Mouse (Mus musculus): ENCODE measurements around the gene Fam219a. TPM values are rescaled to one million over a fixed set of nuclear protein-coding genes. Genes with fewer than 3 reads are reported as not detected.

Fam219a gene
- polyA plus RNA-seq, 1 experiment from 2014 or later = 1.0 TPM

GRCm38 (mm10) chr4:41506156-41506555 lies 63.2 kb downstream of the Fam219a start:
- ATAC-seq (no peak), DNase-seq (peak; percentile 71)
- TF ChIP-seq EP300 (IDR thresholded peaks at IDR 0.05; ENCODE audit: low read depth) (no peak), CTCF (IDR thresholded peaks at IDR 0.05; ENCODE audit: low read depth) (peak; percentile 73)
- Histone ChIP-seq H3K4me1 (ENCODE audit: insufficient read depth) (peaks cover 30% of the 10 kb centered on the region), H3K27ac (ENCODE audit: low read depth) (no peak overlapping the region), H3K4me2 (ENCODE audit: low read depth, low read length) (peak overlapping the region; percentile 87), H3K27me3 (ENCODE audit: insufficient read depth, low read length) (peaks cover 34% of the 10 kb centered on the region), H3K9me3 (ENCODE audit: low read length) (no peaks in the 10 kb centered on the region), H3K36me3 (replicated peaks; ENCODE audit: insufficient read depth, low read length) (no peaks in the 10 kb centered on the region), H3K4me3 (ENCODE audit: low read depth, low read length) (peak overlapping the region; percentile 48), H3K9ac (replicated peaks) (no peak overlapping the region)
- WGBS (ENCODE audit: insufficient replicate concordance) = 13% methylated on average over 13 of the region's 13 CpGs

- peaks cover 30% of the 10 kb centered on the region for H3K4me1 ChIP-seq (ENCODE audit: insufficient read depth)
- no peak for DNase-seq
- H3K36me3 ChIP-seq (replicated peaks; ENCODE audit: insufficient read depth, low read length) = no peaks in the 10 kb centered on the region
- no peaks in the 10 kb centered on the region for H3K9me3 ChIP-seq (ENCODE audit: low read length)
- peaks cover 42% of the 10 kb centered on the region for H3K27me3 ChIP-seq (ENCODE audit: insufficient read depth, low read length)
- H3K27ac ChIP-seq (ENCODE audit: low read depth) = no peak overlapping the region
- no peak overlapping the region for H3K4me3 ChIP-seq (ENCODE audit: low read depth, low read length)
- WGBS (ENCODE audit: insufficient replicate concordance) = 54% methylated on average over 11 of the region's 11 CpGs
- no peak overlapping the region for H3K4me2 ChIP-seq (ENCODE audit: low read depth, low read length)
- TF ChIP-seq EP300 (IDR thresholded peaks at IDR 0.05; ENCODE audit: low read depth) (no peak), CTCF (IDR thresholded peaks at IDR 0.05; ENCODE audit: low read depth) (peak; percentile 59)
- H3K9ac ChIP-seq (replicated peaks) = no peak overlapping the region
- ATAC-seq = no peak
These were observed 64.2 kb downstream of the Fam219a start for GRCm38 (mm10) chr4:41505131-41505551.

DNA sequence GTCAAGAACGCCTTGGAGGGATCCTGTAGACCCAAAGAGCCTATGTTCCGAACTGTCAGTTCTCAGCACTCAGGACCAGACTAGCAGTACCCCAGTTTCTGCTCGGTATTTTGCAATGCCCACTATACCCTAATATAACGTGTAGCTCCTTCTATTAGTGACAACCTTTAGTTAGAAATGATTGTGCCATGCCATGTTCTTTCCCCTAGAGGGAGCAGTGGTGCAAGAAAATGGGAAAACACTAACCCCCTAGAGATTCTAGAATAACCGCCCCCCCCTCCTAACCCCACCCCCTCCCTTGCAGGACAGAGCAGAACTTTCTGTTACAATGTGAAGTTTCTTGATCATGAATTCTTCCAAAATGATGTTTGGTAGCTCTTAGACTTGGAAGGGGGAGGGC lies 65.0 kb downstream of the Fam219a start:
- H3K9me3 ChIP-seq (ENCODE audit: low read length) = no peaks in the 10 kb centered on the region
- H3K4me1 ChIP-seq (ENCODE audit: insufficient read depth) = peaks cover 30% of the 10 kb centered on the region
- no peak overlapping the region for H3K9ac ChIP-seq (replicated peaks)
- 73% methylated on average over 5 of the region's 5 CpGs for WGBS (ENCODE audit: insufficient replicate concordance)
- peak; percentile 35 for TF ChIP-seq CTCF (IDR thresholded peaks at IDR 0.05; ENCODE audit: low read depth)
- no peak for TF ChIP-seq EP300 (IDR thresholded peaks at IDR 0.05; ENCODE audit: low read depth)
- ATAC-seq (no peak), DNase-seq (no peak)
- H3K4me2 ChIP-seq (ENCODE audit: low read depth, low read length) = no peak overlapping the region
- H3K27me3 ChIP-seq (ENCODE audit: insufficient read depth, low read length) = peaks cover 49% of the 10 kb centered on the region
- no peaks in the 10 kb centered on the region for H3K36me3 ChIP-seq (replicated peaks; ENCODE audit: insufficient read depth, low read length)
- no peak overlapping the region for H3K27ac ChIP-seq (ENCODE audit: low read depth)
- no peak overlapping the region for H3K4me3 ChIP-seq (ENCODE audit: low read depth, low read length)

DNA sequence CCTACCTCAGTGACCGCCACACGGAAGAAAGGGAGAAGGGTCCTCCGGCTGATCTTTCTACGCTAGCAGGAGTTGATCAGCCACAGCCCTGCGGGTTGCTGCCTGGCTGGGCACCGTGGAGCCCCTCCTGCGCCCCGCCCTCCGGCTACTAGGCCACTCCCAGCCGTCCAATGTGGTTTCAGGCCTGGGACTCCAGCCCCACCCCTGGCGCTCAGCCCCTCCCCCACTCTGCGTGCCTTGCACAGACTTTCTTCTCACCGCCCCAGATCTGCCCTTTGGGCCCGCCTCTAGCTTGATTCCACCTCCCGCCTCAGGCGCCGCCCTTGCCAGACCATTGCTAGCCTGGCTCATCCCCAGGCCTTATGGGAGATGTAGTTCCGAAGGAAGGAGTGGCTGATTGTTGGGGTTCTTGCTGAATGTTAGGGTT lies 66.3 kb downstream of the Fam219a start, which contains the start of gene AI464131:
AI464131 (minus strand) TSS at position 91 of the 427 bp plus-strand sequence.
- H3K36me3 ChIP-seq (replicated peaks; ENCODE audit: insufficient read depth, low read length) = no peaks in the 10 kb centered on the region
- no peak for TF ChIP-seq CTCF (IDR thresholded peaks at IDR 0.05; ENCODE audit: low read depth)
- TF ChIP-seq EP300 (IDR thresholded peaks at IDR 0.05; ENCODE audit: low read depth) = no peak
- peak; percentile 96 for DNase-seq
- H3K4me2 ChIP-seq (ENCODE audit: low read depth, low read length) = peak within 1 kb of the TSS; percentile 80
- H3K9ac ChIP-seq (replicated peaks) = peak within 1 kb of the TSS; percentile 50
- peak within 1 kb of the TSS; percentile 50 for H3K4me3 ChIP-seq (ENCODE audit: low read depth, low read length)
- ATAC-seq = peak; percentile 94
- H3K4me1 ChIP-seq (ENCODE audit: insufficient read depth) = peaks cover 42% of the 10 kb centered on the region
- WGBS (ENCODE audit: insufficient replicate concordance) = 4% methylated on average over 18 of the region's 18 CpGs
- H3K27ac ChIP-seq (ENCODE audit: low read depth) = no peak within 1 kb of the TSS
- H3K9me3 ChIP-seq (ENCODE audit: low read length) = no peaks in the 10 kb centered on the region
- peaks cover 54% of the 10 kb centered on the region for H3K27me3 ChIP-seq (ENCODE audit: insufficient read depth, low read length)

- no peak for TF ChIP-seq EP300 (IDR thresholded peaks at IDR 0.05; ENCODE audit: low read depth)
- TF ChIP-seq CTCF (IDR thresholded peaks at IDR 0.05; ENCODE audit: low read depth) = no peak
- Histone ChIP-seq H3K27ac (ENCODE audit: low read depth) (no peak overlapping the region), H3K27me3 (ENCODE audit: insufficient read depth, low read length) (peaks cover 54% of the 10 kb centered on the region), H3K4me3 (ENCODE audit: low read depth, low read length) (peak overlapping the region; percentile 50), H3K9me3 (ENCODE audit: low read length) (no peaks in the 10 kb centered on the region), H3K4me1 (ENCODE audit: insufficient read depth) (peaks cover 47% of the 10 kb centered on the region), H3K9ac (replicated peaks) (peak overlapping the region; percentile 50), H3K4me2 (ENCODE audit: low read depth, low read length) (peak overlapping the region; percentile 80), H3K36me3 (replicated peaks; ENCODE audit: insufficient read depth, low read length) (no peaks in the 10 kb centered on the region)
- peak; percentile 20 for ATAC-seq
- no peak for DNase-seq
- WGBS (ENCODE audit: insufficient replicate concordance) = 19% methylated on average over 20 of the region's 20 CpGs
These were observed 67.0 kb downstream of the Fam219a start for GRCm38 (mm10) chr4:41502171-41502940.

- no peak for TF ChIP-seq CTCF (IDR thresholded peaks at IDR 0.05; ENCODE audit: low read depth)
- TF ChIP-seq EP300 (IDR thresholded peaks at IDR 0.05; ENCODE audit: low read depth) = no peak
- WGBS (ENCODE audit: insufficient replicate concordance) = 70% methylated on average over 4 of the region's 4 CpGs
- no peak for ATAC-seq
- H3K27me3 ChIP-seq (ENCODE audit: insufficient read depth, low read length) = peaks cover 56% of the 10 kb centered on the region
- H3K4me1 ChIP-seq (ENCODE audit: insufficient read depth) = peaks cover 33% of the 10 kb centered on the region
- DNase-seq = no peak
- H3K4me3 ChIP-seq (ENCODE audit: low read depth, low read length) = no peak overlapping the region
- H3K9me3 ChIP-seq (ENCODE audit: low read length) = no peaks in the 10 kb centered on the region
- no peak overlapping the region for H3K4me2 ChIP-seq (ENCODE audit: low read depth, low read length)
- H3K27ac ChIP-seq (ENCODE audit: low read depth) = no peak overlapping the region
- no peak overlapping the region for H3K9ac ChIP-seq (replicated peaks)
- H3K36me3 ChIP-seq (replicated peaks; ENCODE audit: insufficient read depth, low read length) = no peaks in the 10 kb centered on the region
These were observed 68.6 kb downstream of the Fam219a start for GRCm38 (mm10) chr4:41500787-41501186.

Data from liver, postnatal 0 days (tissue).